Mouse (Mus musculus) embryonic facial prominence, embryonic 13.5 days (tissue): Measurements from ENCODE around the gene Gab2. TPM values are rescaled to one million over a fixed set of nuclear protein-coding genes. Genes with fewer than 3 reads are reported as not detected.

Experiments
- ATAC-seq: fragments of 200-750 bp; cut with Nextera tagmentation; 2 replicates; pipeline ENCODE4 v1.8.0; 2017; ENCODE audit warnings: low read depth; ENCODE audit not compliant: insufficient number of reproducible peaks, insufficient read depth, low FRiP score, low TSS enrichment
- H3K27ac ChIP-seq: fragments of 300-500 bp; sonication (generic); 2 replicates; pipeline ENCODE4 v1.5.1; 2015; ENCODE audit warnings: moderate library complexity, mild to moderate bottlenecking, inconsistent platforms
- H3K27me3 ChIP-seq: fragments of 300-500 bp; sonication (generic); 2 replicates; pipeline ENCODE4 v1.6.1; 2015; ENCODE audit warnings: mild to moderate bottlenecking, inconsistent platforms
- H3K36me3 ChIP-seq: fragments of 300-500 bp; sonication (generic); 2 replicates; pipeline ENCODE4 v1.6.1; 2015; ENCODE audit warnings: mild to moderate bottlenecking, inconsistent platforms
- H3K4me1 ChIP-seq: fragments of 300-500 bp; sonication (generic); 2 replicates; pipeline ENCODE4 v1.6.1; 2015; ENCODE audit warnings: inconsistent platforms
- H3K4me2 ChIP-seq: fragments of 300-500 bp; sonication (generic); 2 replicates; pipeline ENCODE4 v1.6.1; 2015; ENCODE audit warnings: moderate library complexity, mild to moderate bottlenecking, inconsistent platforms
- H3K4me3 ChIP-seq: fragments of 300-500 bp; sonication (generic); 2 replicates; pipeline ENCODE4 v1.5.1; 2015; ENCODE audit warnings: mild to moderate bottlenecking, inconsistent platforms
- H3K9ac ChIP-seq: fragments of 300-500 bp; sonication (generic); 2 replicates; pipeline ENCODE4 v1.6.1; 2015; ENCODE audit warnings: mild to moderate bottlenecking, inconsistent platforms
- H3K9me3 ChIP-seq: fragments of 300-500 bp; sonication (generic); 2 replicates; pipeline ENCODE4 v1.6.1; 2016; ENCODE audit warnings: inconsistent platforms
- WGBS: fragments of 180-500 bp; shearing (Covaris S2); methylation state at CpG from one replicate; pipeline ENCODE4 v1.1.7; 2015; ENCODE audit warnings: mixed read lengths; 5-methylcytosine and 5-hydroxymethylcytosine counted together
- polyA plus RNA-seq: library from polyadenylated mRNA; unstranded; fragments of >200 nt; fragmentation: Nextera tagmentation; extraction: Ambion mirVana; gene quantifications from 2 replicates; pipeline ENCODE4 v1.2.1, GENCODE M21; 2015

Gene Gab2
- polyA plus RNA-seq, 1 experiment from 2014 or later, result 4.9 TPM

DNA sequence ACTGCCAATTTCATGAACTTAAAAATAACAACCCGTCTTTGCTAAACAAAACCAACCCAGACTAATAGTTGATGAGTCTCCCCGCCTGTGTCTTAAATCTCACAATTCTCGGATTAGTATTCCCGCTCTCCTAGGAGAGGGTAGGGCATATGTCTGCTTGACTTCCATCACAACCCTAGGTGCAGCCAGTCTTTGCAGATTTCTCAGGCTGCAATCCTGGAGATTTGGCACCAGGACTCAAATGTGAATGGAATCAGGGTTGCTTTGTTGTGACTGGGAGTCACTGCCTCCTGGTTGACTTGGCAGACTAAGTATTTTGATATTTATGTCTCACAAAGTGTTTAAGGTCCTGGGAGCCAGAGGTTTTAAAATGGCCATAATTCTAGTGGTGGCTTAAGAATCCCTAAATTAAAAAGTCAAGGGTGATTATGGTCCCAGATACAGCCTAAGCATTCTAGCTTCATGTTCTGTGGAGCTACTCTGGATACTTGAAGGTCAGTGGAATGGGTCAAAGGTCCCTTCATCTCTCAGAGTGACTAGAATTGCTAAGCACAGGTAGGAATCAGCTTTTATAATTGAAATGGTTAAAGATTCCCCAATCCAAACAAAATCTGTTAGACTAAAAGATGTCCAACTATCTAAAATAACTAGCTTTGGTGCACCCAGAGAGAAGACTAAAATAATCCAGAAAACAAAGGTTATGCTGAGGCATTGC lies 1.6 kb upstream of the Gab2 start:
- Histone ChIP-seq H3K4me1 (peaks cover 14% of the 10 kb centered on the region), H3K9ac (no peak overlapping the region), H3K36me3 (no peaks in the 10 kb centered on the region), H3K27ac (no peak overlapping the region), H3K4me2 (peak overlapping the region; percentile 27; the same call in 1 of the 2 replicates), H3K9me3 (no peaks in the 10 kb centered on the region), H3K4me3 (no peak overlapping the region), H3K27me3 (no peaks in the 10 kb centered on the region)
- 49% methylated on average over 4 of the region's 4 CpGs for WGBS
- no peak for ATAC-seq

DNA sequence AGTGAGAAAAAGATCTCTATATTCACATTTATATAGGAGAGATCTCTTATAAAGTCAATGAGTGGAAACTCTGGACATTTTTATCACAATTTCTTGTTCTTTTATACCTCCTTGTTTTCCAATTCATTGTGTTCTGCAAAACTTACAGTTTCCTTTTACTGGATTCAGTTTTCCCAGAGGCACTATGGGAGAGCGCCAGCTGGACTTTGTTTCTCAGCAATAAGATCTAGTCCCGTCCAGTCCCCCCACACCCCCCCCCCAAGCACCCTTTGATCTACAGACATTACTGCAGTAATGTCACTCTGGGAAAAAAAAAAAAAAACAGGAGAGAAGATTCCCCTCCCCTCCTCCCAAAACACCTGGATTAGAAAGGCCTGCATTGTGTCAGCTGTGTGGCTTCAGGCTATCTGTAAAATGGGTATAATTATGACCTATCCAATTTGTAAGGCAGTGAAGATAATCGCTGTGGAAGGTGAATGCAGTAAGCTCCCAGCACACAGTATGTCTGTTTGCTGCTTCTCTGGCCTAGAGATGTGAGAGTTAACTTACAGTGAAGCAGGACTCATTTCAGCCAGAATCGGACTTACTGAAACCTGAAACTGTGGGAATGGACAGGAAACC lies 655 bp upstream of the Gab2 start:
- no peaks in the 10 kb centered on the region for H3K9me3 ChIP-seq
- no peak for ATAC-seq
- H3K4me2 ChIP-seq, result peak overlapping the region; percentile 89
- no peaks in the 10 kb centered on the region for H3K27me3 ChIP-seq
- 19% methylated on average over 4 of the region's 4 CpGs for WGBS
- H3K36me3 ChIP-seq, result no peaks in the 10 kb centered on the region
- peaks cover 14% of the 10 kb centered on the region for H3K4me1 ChIP-seq
- peak overlapping the region; percentile 87 for H3K9ac ChIP-seq
- peak overlapping the region; percentile 88 for H3K4me3 ChIP-seq
- H3K27ac ChIP-seq, result no peak overlapping the region

DNA sequence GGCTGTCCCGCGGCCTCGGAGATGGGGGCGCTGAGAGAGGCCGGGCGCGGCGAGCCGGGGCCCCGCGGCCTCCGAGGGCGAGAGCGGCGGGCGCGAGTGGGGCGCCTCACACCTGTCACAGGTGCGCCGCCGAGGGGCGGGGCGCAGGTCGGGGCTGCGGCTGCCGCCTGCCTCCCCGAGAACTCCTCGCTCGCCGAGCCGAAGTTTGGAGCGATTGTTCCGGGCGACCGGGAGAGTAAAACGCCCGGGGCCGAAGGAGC lies 503 bp downstream of the Gab2 start:
- Histone ChIP-seq H3K27ac (peak overlapping the region; percentile 77; the same call in 1 of the 2 replicates), H3K4me3 (peak overlapping the region; percentile 88), H3K36me3 (no peaks in the 10 kb centered on the region), H3K9ac (peak overlapping the region; percentile 87), H3K4me1 (peaks cover 14% of the 10 kb centered on the region), H3K27me3 (no peaks in the 10 kb centered on the region), H3K4me2 (peak overlapping the region; percentile 89), H3K9me3 (no peaks in the 10 kb centered on the region)
- peak; percentile 75; the same call in 1 of the 2 replicates for ATAC-seq
- under 1% methylated on average over 36 of the region's 38 CpGs for WGBS

DNA sequence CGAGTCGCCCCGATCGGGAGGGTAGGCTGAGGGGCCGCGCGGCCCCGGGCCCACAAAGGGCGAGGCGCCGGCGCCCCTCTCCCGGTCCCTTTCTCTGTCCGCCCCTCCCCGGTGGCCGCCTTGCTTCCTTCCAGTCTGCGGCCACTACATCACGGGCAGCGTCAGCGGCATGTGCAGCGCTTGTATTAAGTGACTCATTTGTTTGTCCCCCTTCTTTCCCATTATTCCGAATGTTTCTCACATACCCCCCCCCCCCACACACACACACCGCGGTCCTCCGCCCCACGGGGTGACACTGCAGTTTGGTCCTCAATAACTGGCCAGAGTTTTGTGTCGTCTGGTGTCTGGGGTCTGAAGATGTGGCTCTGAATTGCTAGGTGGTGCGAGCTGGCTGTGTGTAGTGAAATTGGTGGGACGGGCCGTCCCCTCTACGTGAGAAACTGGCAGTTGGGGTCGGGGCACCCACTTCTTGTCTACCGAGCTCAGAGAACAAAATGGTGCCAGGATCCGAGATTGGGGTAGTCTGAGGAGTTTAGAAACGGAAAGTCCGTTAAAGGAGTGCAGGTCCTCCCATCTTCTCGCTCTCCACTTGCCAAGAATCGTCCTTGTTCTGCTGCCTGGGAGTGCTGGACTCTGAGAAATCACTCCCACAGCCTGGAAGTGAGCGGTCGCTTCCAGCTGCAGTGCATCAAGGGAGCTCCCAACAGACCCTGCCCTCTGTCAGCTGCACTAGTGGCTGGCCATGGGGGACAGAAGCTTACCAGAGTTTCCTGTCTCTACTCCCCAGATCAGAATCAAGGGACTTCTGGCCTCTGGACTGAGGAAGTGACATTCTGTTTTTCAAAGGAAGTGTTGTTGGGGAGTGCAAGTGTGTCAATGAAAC lies 1.1 kb downstream of the Gab2 start:
- ATAC-seq, result no peak
- Histone ChIP-seq H3K36me3 (no peaks in the 10 kb centered on the region), H3K9ac (peak overlapping the region; percentile 87), H3K4me1 (peaks cover 14% of the 10 kb centered on the region), H3K4me2 (peak overlapping the region; percentile 89), H3K27ac (peak overlapping the region; percentile 77; the same call in 1 of the 2 replicates), H3K9me3 (no peaks in the 10 kb centered on the region), H3K27me3 (no peaks in the 10 kb centered on the region), H3K4me3 (peak overlapping the region; percentile 88)
- 1% methylated on average over 40 of the region's 40 CpGs for WGBS

DNA sequence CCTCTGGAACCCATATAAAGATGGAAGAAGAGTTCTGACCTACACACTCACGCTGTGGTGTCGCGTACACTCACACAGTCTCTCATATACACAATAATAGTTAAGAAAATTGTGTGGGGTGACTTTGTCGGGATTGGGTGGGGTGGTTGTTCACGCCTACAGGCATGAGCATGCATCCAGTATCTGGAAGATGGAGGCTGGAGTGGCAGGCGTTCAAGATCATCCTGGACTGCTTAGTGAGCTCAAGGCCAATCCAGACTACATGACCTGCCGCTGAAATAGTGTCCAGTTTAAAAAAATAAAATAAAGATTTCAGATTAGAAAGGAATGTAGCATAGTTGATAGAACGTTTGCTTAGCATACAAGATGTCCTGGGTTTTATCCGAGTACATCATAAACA lies 2.2 kb downstream of the Gab2 start:
- H3K9ac ChIP-seq, result no peak overlapping the region
- no peak overlapping the region for H3K27ac ChIP-seq
- H3K4me2 ChIP-seq, result 0 out of 2 replicates have a peak overlapping the region, but pooled peaks have one; percentile 89
- H3K4me3 ChIP-seq, result no peak overlapping the region
- no peaks in the 10 kb centered on the region for H3K9me3 ChIP-seq
- H3K36me3 ChIP-seq, result no peaks in the 10 kb centered on the region
- WGBS, result 82% methylated on average over 9 of the region's 9 CpGs
- H3K4me1 ChIP-seq, result peaks cover 14% of the 10 kb centered on the region
- no peak for ATAC-seq
- H3K27me3 ChIP-seq, result no peaks in the 10 kb centered on the region

DNA sequence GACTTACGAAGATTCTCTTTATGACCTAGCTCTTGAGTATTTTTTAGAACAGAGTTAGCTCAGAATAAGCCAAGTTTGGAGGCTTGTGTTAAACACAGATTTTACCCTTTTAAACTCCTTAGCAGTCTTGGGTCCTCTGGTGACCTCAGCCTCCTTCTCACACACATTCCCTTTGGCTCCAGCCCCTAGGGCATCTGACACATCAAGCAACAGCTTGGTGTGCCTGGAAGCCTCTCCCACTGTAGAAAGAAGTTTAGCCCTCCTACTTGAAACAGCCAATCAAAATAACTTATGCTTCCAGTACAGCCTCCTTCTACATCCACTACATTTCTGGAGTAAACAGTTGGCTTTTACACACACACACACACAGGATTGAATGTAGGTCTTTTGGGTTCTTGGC lies 2.8 kb downstream of the Gab2 start:
- Histone ChIP-seq H3K9ac (no peak overlapping the region), H3K4me1 (peaks cover 12% of the 10 kb centered on the region), H3K27me3 (no peaks in the 10 kb centered on the region), H3K4me3 (no peak overlapping the region), H3K36me3 (no peaks in the 10 kb centered on the region), H3K4me2 (no peak overlapping the region), H3K9me3 (no peaks in the 10 kb centered on the region), H3K27ac (no peak overlapping the region)
- 96% methylated on average over 1 of the region's 1 CpGs for WGBS
- no peak for ATAC-seq

DNA sequence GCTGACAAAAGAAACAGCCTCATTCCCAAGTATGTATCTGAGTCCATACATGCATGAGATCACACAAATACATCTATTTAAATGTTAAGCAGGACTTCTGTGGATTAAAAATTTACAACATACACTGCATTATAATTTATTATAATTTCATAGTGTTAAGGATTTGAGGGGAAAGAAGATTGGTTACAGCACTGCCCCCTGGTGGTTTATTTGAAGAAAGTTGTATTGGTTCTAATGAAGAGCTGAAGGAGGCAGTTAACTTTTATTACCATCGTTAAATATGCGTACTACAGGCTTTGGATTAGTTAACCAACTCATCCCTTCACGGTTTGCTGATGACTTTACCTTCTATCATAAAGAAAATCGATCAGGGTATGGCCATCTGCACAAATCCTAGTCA lies 3.9 kb downstream of the Gab2 start:
- no peak overlapping the region for H3K27ac ChIP-seq
- H3K4me1 ChIP-seq, result peaks cover 9% of the 10 kb centered on the region
- no peaks in the 10 kb centered on the region for H3K9me3 ChIP-seq
- no peak overlapping the region for H3K9ac ChIP-seq
- WGBS, result 18% methylated on average over 4 of the region's 4 CpGs
- no peak overlapping the region for H3K4me3 ChIP-seq
- H3K36me3 ChIP-seq, result no peaks in the 10 kb centered on the region
- H3K27me3 ChIP-seq, result no peaks in the 10 kb centered on the region
- no peak overlapping the region for H3K4me2 ChIP-seq
- ATAC-seq, result no peak

DNA sequence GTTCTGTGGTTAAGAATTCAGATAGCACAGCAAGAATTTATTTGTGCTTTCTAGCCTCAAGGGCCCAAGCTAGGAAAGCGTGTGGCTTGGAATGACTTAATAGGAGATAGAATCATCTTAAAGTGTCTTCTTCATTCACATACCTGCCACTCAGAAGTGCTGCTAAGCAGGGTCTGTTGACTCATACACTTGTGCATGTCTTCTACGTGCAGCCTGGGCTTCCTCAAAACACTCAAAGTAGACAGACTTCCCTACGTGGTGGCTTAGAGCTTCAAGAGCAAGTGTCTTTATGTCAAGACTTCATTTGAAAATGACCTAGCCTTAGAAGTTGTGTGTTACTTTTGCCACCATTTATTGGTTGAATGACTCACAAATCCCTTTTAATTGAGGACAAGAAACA lies 12.9 kb downstream of the Gab2 start:
- Histone ChIP-seq H3K9me3 (no peaks in the 10 kb centered on the region), H3K4me2 (no peak overlapping the region), H3K27ac (no peak overlapping the region), H3K27me3 (no peaks in the 10 kb centered on the region), H3K4me3 (no peak overlapping the region), H3K9ac (no peak overlapping the region), H3K36me3 (no peaks in the 10 kb centered on the region), H3K4me1 (no peaks in the 10 kb centered on the region)
- no peak for ATAC-seq
- 76% methylated on average over 3 of the region's 3 CpGs for WGBS

DNA sequence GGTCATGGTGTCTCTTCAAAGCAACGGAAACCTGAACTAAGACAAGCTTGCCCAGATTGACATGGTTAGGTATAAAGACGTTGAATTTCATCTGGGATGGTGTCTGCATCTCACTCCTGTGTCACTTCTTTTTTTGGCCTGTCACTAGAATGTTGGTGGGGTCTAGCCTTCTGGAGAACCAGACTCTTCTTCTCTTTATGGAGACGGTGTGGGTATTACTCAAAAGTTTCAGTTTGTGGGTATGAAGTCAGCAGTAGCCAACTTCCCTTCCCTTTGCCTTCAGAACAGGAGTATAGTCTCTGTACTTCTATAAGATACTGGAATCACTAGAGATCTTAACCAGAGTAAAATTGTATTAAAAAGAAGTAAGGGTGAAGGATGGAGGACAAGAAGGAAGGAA lies 26.7 kb downstream of the Gab2 start:
- Histone ChIP-seq H3K4me2 (no peak overlapping the region), H3K27me3 (no peaks in the 10 kb centered on the region), H3K27ac (no peak overlapping the region), H3K4me1 (no peaks in the 10 kb centered on the region), H3K9me3 (no peaks in the 10 kb centered on the region), H3K4me3 (no peak overlapping the region), H3K36me3 (no peaks in the 10 kb centered on the region), H3K9ac (no peak overlapping the region)
- no peak for ATAC-seq
- 90% methylated on average over 3 of the region's 3 CpGs for WGBS

DNA sequence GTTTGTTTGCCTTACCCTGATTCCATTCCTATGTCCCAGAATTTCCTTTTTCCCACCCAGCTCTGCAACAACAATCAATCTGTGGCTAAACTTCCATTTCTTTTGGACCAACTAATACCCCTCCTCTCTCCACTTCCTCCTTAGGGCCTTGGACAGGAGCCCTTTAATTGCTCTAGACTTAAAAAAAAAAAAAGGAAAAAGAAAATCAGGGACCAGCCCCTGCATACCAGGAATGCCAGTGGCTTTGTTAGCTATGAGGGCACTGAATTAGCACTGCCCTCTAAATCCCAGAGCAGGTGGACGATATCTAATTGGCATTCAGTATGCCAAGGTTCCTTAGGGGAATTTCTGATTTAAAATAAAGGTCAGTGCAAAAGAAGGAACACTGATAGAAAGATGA lies 47.6 kb downstream of the Gab2 start:
- H3K4me1 ChIP-seq, result no peaks in the 10 kb centered on the region
- no peak for ATAC-seq
- H3K36me3 ChIP-seq, result no peaks in the 10 kb centered on the region
- H3K9ac ChIP-seq, result no peak overlapping the region
- H3K4me2 ChIP-seq, result no peak overlapping the region
- no peaks in the 10 kb centered on the region for H3K9me3 ChIP-seq
- 43% methylated on average over 1 of the region's 1 CpGs for WGBS
- H3K27ac ChIP-seq, result no peak overlapping the region
- H3K4me3 ChIP-seq, result no peak overlapping the region
- no peaks in the 10 kb centered on the region for H3K27me3 ChIP-seq

DNA sequence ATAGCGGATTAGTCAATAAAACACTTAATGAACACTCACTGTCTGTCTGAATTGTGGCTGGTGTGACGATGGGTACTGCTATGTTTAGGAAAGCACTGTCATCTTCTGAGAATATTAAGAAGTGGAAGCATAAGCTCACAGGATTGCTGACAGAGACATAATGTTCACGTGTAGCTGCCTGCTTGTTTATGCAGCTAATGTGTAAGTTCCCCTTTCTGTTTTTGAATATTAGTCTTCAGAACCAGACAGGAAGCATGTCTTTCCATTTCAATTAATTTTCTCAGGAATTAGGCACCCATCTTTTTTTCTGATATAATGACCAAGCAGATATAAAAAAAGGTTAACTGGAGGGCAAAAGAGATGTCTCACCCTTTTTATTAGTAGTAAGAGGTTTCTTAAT lies 55.1 kb downstream of the Gab2 start:
- 79% methylated on average over 3 of the region's 3 CpGs for WGBS
- H3K9me3 ChIP-seq, result no peaks in the 10 kb centered on the region
- H3K27ac ChIP-seq, result no peak overlapping the region
- H3K27me3 ChIP-seq, result no peaks in the 10 kb centered on the region
- H3K4me1 ChIP-seq, result no peaks in the 10 kb centered on the region
- no peak overlapping the region for H3K9ac ChIP-seq
- H3K4me2 ChIP-seq, result no peak overlapping the region
- no peak for ATAC-seq
- H3K4me3 ChIP-seq, result no peak overlapping the region
- 0 out of 2 replicates have a peak, but pooled peaks cover 3% of the 10 kb centered on the region for H3K36me3 ChIP-seq
